Mouse (Mus musculus) hindbrain, embryonic 16.5 days (tissue): ENCODE measurements around the gene Mast4. TPM values are rescaled to one million over a fixed set of nuclear protein-coding genes. Genes with fewer than 3 reads are reported as not detected.

Experiments
- ATAC-seq: fragments of 200-750 bp; cut with Nextera tagmentation; 2 replicates; pipeline ENCODE4 v1.8.0; 2017; ENCODE audit warnings: moderate TSS enrichment, moderate library complexity
- H3K27ac ChIP-seq: fragments of 300-500 bp; sonication (generic); 2 replicates; pipeline ENCODE4 v1.5.1; 2014; ENCODE audit warnings: low read depth, mild to moderate bottlenecking, control low read depth, low read length, moderate library complexity
- H3K27me3 ChIP-seq: fragments of 300-500 bp; sonication (generic); replicated peaks from 2 replicates; pipeline ENCODE4 v1.6.1; 2014; ENCODE audit warnings: low read length; ENCODE audit not compliant: control insufficient read depth, insufficient read depth
- H3K36me3 ChIP-seq: fragments of 300-500 bp; sonication (generic); 2 replicates; pipeline ENCODE4 v1.6.1; 2014; ENCODE audit warnings: mild to moderate bottlenecking, low read length, moderate library complexity, mixed read lengths; ENCODE audit not compliant: control insufficient read depth, insufficient read depth
- H3K4me1 ChIP-seq: fragments of 300-500 bp; sonication (generic); 2 replicates; pipeline ENCODE4 v1.6.1; 2014; ENCODE audit warnings: low read depth, low read length; ENCODE audit not compliant: control insufficient read depth, insufficient read depth
- H3K4me2 ChIP-seq: fragments of 300-500 bp; sonication (generic); 2 replicates; pipeline ENCODE4 v1.6.1; 2014; ENCODE audit warnings: mild to moderate bottlenecking, low read length, control low read depth, moderate library complexity
- H3K4me3 ChIP-seq: fragments of 300-500 bp; sonication (generic); 2 replicates; pipeline ENCODE4 v1.5.1; 2014; ENCODE audit warnings: mild to moderate bottlenecking, low read length, control low read depth, moderate library complexity
- H3K9ac ChIP-seq: fragments of 300-500 bp; sonication (generic); 2 replicates; pipeline ENCODE4 v1.6.1; 2014; ENCODE audit warnings: low read depth, mild to moderate bottlenecking, control low read depth, low read length, moderate library complexity
- H3K9me3 ChIP-seq: fragments of 300-500 bp; sonication (generic); 2 replicates; pipeline ENCODE4 v1.6.1; 2014; ENCODE audit warnings: mild to moderate bottlenecking, low read length, moderate library complexity; ENCODE audit not compliant: control insufficient read depth
- WGBS: fragments of 180-500 bp; shearing (Covaris S2); extraction: QIAGEN DNeasy Blood & Tissue Kit; methylation state at CpG from one replicate; pipeline ENCODE4 v1.1.7; 2014; 5-methylcytosine and 5-hydroxymethylcytosine counted together
- polyA plus RNA-seq: library from polyadenylated mRNA; unstranded; fragments of >200 nt; fragmentation: Nextera tagmentation; extraction: Ambion mirVana; gene quantifications from 2 replicates; pipeline ENCODE4 v1.2.1, GENCODE M21; 2015

Gene Mast4
- polyA plus RNA-seq, 1 experiment from 2014 or later = 24.6 TPM

- no peak for ATAC-seq
- no peak overlapping the region for H3K4me2 ChIP-seq
- H3K36me3 ChIP-seq = no peaks in the 10 kb centered on the region
- H3K27ac ChIP-seq = no peak overlapping the region
- no peaks in the 10 kb centered on the region; the same call in 1 of the 2 replicates for H3K27me3 ChIP-seq
- WGBS = 74% methylated on average over 6 of the region's 6 CpGs
- no peak overlapping the region for H3K4me3 ChIP-seq
- peaks cover 2% of the 10 kb centered on the region; the same call in 1 of the 2 replicates for H3K9me3 ChIP-seq
- H3K4me1 ChIP-seq = no peaks in the 10 kb centered on the region
- no peak overlapping the region for H3K9ac ChIP-seq
These were observed 315.8 kb downstream of the Mast4 start for GRCm38 (mm10) chr13:103018481-103018880.

- H3K4me2 ChIP-seq = no peak overlapping the region
- WGBS = 89% methylated on average over 3 of the region's 3 CpGs
- H3K4me3 ChIP-seq = no peak overlapping the region
- no peak for ATAC-seq
- H3K4me1 ChIP-seq = no peaks in the 10 kb centered on the region
- H3K9ac ChIP-seq = no peak overlapping the region
- H3K9me3 ChIP-seq = peaks cover 2% of the 10 kb centered on the region; the same call in 1 of the 2 replicates
- no peaks in the 10 kb centered on the region; the same call in 1 of the 2 replicates for H3K27me3 ChIP-seq
- H3K27ac ChIP-seq = no peak overlapping the region
- H3K36me3 ChIP-seq = no peaks in the 10 kb centered on the region
These were observed 316.6 kb downstream of the Mast4 start for GRCm38 (mm10) chr13:103017661-103018060.

- no peaks in the 10 kb centered on the region for H3K4me1 ChIP-seq
- no peak overlapping the region for H3K4me3 ChIP-seq
- peaks cover 2% of the 10 kb centered on the region; the same call in 1 of the 2 replicates for H3K9me3 ChIP-seq
- WGBS = 87% methylated on average over 3 of the region's 3 CpGs
- no peaks in the 10 kb centered on the region for H3K36me3 ChIP-seq
- H3K27ac ChIP-seq = no peak overlapping the region
- no peak overlapping the region for H3K4me2 ChIP-seq
- H3K9ac ChIP-seq = no peak overlapping the region
- no peaks in the 10 kb centered on the region; the same call in 1 of the 2 replicates for H3K27me3 ChIP-seq
- ATAC-seq = no peak
These were observed 319.1 kb downstream of the Mast4 start for GRCm38 (mm10) chr13:103015131-103015750.

- Histone ChIP-seq H3K9me3 (peaks cover 2% of the 10 kb centered on the region; the same call in 1 of the 2 replicates), H3K4me3 (no peak overlapping the region), H3K4me2 (no peak overlapping the region), H3K9ac (no peak overlapping the region), H3K4me1 (no peaks in the 10 kb centered on the region), H3K36me3 (no peaks in the 10 kb centered on the region), H3K27ac (no peak overlapping the region), H3K27me3 (no peaks in the 10 kb centered on the region; the same call in 1 of the 2 replicates)
- 36% methylated on average over 6 of the region's 6 CpGs for WGBS
- ATAC-seq = no peak
These were observed 319.7 kb downstream of the Mast4 start for GRCm38 (mm10) chr13:103014631-103015030.

- ATAC-seq = no peak
- no peak overlapping the region for H3K4me2 ChIP-seq
- H3K4me3 ChIP-seq = no peak overlapping the region
- H3K9ac ChIP-seq = no peak overlapping the region
- H3K4me1 ChIP-seq = no peaks in the 10 kb centered on the region
- no peak overlapping the region for H3K27ac ChIP-seq
- no peaks in the 10 kb centered on the region; the same call in 1 of the 2 replicates for H3K27me3 ChIP-seq
- 25% methylated on average over 1 of the region's 1 CpGs for WGBS
- peaks cover 2% of the 10 kb centered on the region; the same call in 1 of the 2 replicates for H3K9me3 ChIP-seq
- H3K36me3 ChIP-seq = no peaks in the 10 kb centered on the region
These were observed 320.1 kb downstream of the Mast4 start for GRCm38 (mm10) chr13:103014222-103014621.

- no peak for ATAC-seq
- Histone ChIP-seq H3K4me1 (no peaks in the 10 kb centered on the region; the same call in 1 of the 2 replicates), H3K9ac (no peak overlapping the region), H3K27me3 (no peaks in the 10 kb centered on the region), H3K36me3 (no peaks in the 10 kb centered on the region), H3K27ac (no peak overlapping the region), H3K4me3 (no peak overlapping the region), H3K9me3 (no peaks in the 10 kb centered on the region), H3K4me2 (no peak overlapping the region)
- WGBS = 92% methylated on average over 2 of the region's 2 CpGs
These were observed 329.1 kb downstream of the Mast4 start for GRCm38 (mm10) chr13:103005227-103005626.

GRCm38 (mm10) chr13:103001831-103002230, 332.5 kb downstream of the Mast4 start:
- no peak overlapping the region for H3K4me3 ChIP-seq
- no peak overlapping the region for H3K27ac ChIP-seq
- no peak overlapping the region for H3K4me2 ChIP-seq
- no peaks in the 10 kb centered on the region for H3K9me3 ChIP-seq
- no peaks in the 10 kb centered on the region for H3K36me3 ChIP-seq
- no peak overlapping the region for H3K9ac ChIP-seq
- no peak for ATAC-seq
- no peaks in the 10 kb centered on the region for H3K27me3 ChIP-seq
- H3K4me1 ChIP-seq = no peaks in the 10 kb centered on the region; the same call in 1 of the 2 replicates
- WGBS = 41% methylated on average over 1 of the region's 1 CpGs

- ATAC-seq = no peak
- no peaks in the 10 kb centered on the region for H3K36me3 ChIP-seq
- 22% methylated on average over 7 of the region's 7 CpGs for WGBS
- no peaks in the 10 kb centered on the region for H3K27me3 ChIP-seq
- H3K4me3 ChIP-seq = no peak overlapping the region
- no peak overlapping the region for H3K27ac ChIP-seq
- no peaks in the 10 kb centered on the region for H3K9me3 ChIP-seq
- H3K9ac ChIP-seq = no peak overlapping the region
- no peaks in the 10 kb centered on the region; the same call in 1 of the 2 replicates for H3K4me1 ChIP-seq
- no peak overlapping the region for H3K4me2 ChIP-seq
These were observed 333.4 kb downstream of the Mast4 start for GRCm38 (mm10) chr13:103000891-103001290.

GRCm38 (mm10) chr13:102994098-102994497, 340.2 kb downstream of the Mast4 start:
- no peak for ATAC-seq
- Histone ChIP-seq H3K27ac (no peak overlapping the region), H3K9ac (no peak overlapping the region), H3K4me3 (no peak overlapping the region), H3K36me3 (no peaks in the 10 kb centered on the region), H3K4me2 (no peak overlapping the region), H3K9me3 (no peaks in the 10 kb centered on the region), H3K27me3 (no peaks in the 10 kb centered on the region), H3K4me1 (0 out of 2 replicates have a peak, but pooled peaks cover 3% of the 10 kb centered on the region)
- WGBS = 87% methylated on average over 11 of the region's 11 CpGs
